Mouse (Mus musculus) mature B cell (primary cell): Measurements from ENCODE around the gene Hlcs.

Experiments
- in situ Hi-C: fragments of 300-500 bp; cut with MboI; formaldehyde crosslinking; loops from 2 replicates; pipeline ENCODE4 v1.14.3; 2019

Gene Hlcs

DNA sequence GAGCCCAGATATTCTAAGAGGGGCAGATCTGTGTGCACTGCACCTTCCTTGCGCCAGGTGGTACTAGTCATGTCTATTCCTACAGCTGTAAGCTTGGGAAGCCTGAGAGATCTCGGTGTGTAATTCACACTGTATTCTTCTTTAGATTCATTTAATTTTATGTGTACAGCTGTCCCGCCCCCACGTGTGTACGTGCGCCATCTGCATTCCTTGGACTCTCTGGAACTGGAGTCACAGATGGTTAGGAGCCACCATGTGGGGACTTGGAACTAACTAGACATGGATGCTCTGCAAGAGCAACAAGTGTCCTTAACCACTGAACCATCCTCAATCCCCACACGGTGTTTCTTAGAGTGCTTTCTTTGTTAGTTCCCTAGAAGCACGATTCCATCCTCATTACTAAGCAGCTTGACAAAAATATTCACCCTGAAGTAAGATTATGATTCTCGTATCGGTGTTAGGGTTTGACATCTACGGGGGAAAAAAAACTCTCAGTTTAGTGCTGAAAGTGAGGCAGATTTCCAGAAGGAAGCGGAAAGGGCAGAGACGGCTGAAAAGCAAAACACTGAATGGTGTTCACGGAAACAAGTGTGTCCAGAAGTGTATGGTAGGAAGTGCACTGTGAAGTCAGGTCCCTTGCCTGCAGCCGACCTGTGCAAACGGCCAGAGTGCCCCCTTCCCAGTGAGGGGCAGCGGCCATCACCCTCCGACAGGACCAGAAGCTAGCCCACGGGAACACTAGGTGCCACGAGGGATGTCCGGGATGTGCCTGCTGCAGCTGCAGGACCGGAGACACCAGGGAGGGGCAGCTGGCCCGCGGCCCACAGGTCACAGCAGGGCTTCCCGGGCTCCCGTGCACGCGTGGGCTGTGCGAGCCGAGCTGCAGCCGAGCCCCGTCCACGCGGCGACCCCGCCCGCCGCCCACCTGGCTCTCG is 24.0 kb downstream of the Hlcs start:
- in situ Hi-C loops: no loop called here

GRCm38 (mm10) chr16:94287826-94288225 is 25.5 kb downstream of the Hlcs start:
- in situ Hi-C loops: no loop called here

DNA sequence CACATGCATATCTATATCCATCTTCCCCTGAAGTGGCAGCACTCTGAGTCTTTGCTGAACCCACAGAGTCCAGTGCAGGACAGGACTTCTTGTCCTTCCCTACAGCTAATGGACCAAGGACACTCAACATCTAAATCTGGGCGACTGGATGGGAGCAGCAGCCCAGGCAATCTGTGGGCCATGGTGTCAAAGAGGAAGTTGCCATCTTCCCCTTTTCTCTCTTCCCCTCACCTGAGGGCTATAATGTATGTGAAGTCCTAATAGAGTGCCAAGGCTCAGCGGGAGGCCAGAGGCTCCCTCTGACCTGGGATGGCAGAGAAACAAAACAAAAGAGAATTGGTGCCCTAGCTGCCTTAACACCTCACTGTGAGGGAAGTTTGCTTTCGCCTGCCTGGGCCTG is 29.4 kb downstream of the Hlcs start:
- in situ Hi-C loops: no loop called here

DNA sequence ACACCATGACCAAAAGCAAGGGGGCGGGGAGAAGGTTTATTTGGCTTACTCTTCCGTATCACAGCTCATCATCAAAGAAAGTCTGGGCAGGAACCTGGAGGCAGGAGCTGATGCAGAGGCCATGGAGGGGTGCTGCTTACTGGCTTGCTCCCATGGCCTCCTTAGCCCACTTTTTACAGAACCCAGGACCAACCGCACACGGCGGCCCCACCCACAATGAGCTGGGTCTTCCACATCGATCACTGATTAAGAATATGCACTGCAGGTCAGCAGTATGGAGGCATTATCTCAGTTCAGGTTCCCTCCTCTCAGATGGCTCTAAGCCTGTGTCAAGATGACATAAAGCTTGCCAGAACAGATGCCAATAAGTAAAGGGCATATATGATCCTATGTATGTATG is 42.5 kb downstream of the Hlcs start:
- in situ Hi-C loops: loop anchor here (25.0 kb wide), 1 partner anchor 334 kb away; no protein-coding TSS in a partner anchor

DNA sequence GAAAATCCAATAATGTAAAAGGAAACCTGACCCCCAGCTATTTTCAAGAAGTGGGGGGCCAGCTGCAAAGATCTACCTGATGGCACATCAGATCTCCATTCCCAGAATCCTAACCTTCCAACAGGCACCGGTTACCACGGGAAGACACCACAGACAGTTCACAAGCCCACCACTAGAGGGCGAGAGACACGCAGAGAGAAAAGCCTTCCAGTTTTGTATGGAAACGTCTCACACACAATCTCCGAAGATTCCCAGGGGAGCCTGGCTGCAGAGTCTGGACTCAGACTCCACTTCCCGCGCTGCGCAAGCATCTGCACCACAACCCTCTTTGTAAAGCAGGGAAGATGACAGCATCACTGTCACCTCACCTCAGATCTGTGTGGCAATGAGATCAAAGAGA is 43.7 kb downstream of the Hlcs start:
- in situ Hi-C loops: loop anchor here (10.0 to 25.0 kb wide), 2 partner anchors 235 to 332 kb away; no protein-coding TSS in a partner anchor

DNA sequence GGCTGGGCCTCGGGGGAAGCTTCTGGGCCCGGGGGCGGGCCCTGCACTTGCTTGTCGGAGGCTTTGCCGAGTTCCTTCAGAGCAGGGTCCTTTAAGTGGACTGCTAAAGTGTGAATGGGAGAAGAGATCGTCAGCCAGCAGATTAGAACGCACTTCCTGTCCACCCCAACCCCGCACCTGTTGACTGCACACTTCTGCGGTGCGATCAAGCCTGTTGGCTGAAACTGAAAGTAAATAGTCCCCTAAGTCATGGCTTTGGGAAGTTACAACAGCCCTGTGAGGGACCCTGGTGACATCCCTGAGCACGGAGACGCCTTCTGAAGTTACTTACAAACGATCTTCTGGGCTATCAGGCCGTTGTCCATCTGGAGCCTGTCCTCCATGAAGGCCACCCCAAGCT is 45.2 kb downstream of the Hlcs start:
- in situ Hi-C loops: loop anchor here (10.0 to 25.0 kb wide), 2 partner anchors 233 to 331 kb away; no protein-coding TSS in a partner anchor

DNA sequence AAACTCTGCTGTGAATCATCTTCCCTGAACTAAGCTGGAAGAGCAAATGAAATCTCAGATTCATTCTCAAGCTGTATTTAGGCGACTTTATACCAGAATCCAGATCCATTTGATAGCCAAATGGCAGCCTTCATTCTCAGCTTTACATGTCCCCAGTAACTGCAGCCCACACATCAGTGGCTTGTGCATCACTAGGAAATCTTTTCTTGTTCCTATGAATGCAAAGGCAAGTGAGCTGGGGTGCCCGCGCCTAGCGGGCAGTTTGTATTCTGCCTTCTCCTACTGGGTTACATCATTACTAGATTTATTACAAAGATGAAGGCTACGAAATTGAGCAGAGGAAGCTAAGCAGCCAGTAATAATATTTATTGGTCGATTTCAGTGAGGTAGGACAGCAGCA is 48.8 kb downstream of the Hlcs start:
- in situ Hi-C loops: loop anchor here (10.0 to 25.0 kb wide), 2 partner anchors 230 to 327 kb away; no protein-coding TSS in a partner anchor

DNA sequence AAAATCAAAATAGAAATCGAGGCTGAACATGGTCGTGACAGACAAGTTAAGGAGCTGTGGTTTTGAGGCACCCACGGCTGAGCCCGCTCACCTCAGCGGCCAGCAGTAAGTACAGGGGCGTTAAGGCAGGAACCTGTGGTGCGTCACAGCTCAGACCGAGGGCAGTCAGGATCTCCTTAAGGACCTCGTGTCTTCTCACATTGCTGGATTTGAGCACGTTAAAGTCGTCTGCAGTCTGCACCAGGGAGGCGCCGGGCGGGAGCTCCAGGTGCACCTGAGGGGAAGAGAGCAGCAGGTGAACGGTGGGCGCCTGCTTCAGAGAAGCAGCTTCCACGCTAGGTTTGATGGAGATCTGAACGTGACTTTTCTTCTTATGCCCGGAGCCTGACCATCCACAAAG is 50.9 kb downstream of the Hlcs start:
- in situ Hi-C loops: loop anchor here (10.0 to 25.0 kb wide), 2 partner anchors 228 to 325 kb away; no protein-coding TSS in a partner anchor

- in situ Hi-C loops: loop anchor here (10.0 to 25.0 kb wide), 2 partner anchors 226 to 324 kb away; no protein-coding TSS in a partner anchor
These were observed 52.3 kb downstream of the Hlcs start for GRCm38 (mm10) chr16:94260938-94261630.

DNA sequence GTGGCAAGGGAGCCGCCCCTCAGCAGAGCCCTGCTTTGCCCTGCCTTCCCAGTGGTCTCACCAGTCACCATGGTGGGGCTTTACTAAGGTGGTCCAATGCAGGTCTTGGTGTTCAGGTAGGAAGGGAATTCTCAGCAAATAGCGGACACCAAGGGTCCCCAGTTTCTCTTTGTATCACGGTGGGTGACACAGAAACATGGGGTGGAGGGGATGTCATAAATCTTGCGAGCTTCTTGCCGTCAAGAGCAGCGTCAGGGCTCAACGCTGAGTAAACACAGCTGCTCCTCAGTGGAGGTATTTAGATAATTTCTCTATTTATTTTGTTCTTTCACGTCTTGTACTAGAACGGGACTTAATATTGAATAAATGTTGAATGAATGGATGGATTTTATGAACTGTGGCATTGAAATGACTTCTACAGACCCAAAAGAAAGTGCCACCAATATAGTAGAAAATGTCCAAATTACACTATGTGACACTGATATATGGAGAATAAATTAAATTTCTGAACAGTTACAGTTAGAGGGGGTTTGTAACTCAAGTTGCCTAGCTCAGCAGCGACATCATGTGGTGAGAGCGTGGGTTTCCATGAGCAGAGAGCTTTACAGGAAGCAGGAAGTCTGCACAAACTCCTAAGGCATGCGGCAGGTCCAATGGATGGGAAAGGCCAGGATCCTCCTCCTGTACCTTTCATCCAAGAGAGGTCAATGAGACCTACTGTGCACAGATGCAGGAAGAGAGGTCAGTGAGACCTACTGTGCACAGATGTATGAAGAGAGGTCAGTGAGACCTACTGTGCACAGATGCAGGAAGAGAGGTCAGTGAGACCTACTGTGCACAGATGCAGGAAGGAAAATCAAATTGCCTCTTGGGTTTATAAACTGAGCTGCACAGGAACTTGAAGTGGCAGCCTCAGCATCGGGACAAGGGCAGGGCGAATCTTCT is 54.7 kb downstream of the Hlcs start:
- in situ Hi-C loops: loop anchor here (25.0 kb wide), 1 partner anchor 321 kb away; no protein-coding TSS in a partner anchor

- in situ Hi-C loops: loop anchor here (25.0 kb wide), 1 partner anchor 318 kb away; no protein-coding TSS in a partner anchor
These were observed 57.8 kb downstream of the Hlcs start for GRCm38 (mm10) chr16:94255592-94255991.

DNA sequence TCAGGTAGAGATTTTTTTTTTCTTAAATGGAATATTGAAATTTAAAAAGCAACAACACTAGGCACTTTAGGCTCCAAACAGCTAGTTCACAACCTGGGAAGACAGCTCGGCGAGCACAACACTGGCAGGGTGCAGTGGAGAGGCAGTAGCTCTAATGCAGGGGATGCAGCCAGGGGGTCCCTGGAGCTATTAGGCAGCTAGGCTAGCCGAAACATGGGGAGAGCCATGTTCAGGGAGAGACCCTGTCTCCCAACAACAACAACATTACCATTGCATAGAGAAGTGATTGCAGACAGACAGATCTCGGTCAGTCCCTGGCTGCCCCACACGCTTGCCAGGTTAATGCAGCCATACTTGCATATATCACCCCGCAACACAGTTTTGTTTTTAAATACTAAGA is 58.3 kb downstream of the Hlcs start:
- in situ Hi-C loops: loop anchor here (25.0 kb wide), 1 partner anchor 318 kb away; no protein-coding TSS in a partner anchor

DNA sequence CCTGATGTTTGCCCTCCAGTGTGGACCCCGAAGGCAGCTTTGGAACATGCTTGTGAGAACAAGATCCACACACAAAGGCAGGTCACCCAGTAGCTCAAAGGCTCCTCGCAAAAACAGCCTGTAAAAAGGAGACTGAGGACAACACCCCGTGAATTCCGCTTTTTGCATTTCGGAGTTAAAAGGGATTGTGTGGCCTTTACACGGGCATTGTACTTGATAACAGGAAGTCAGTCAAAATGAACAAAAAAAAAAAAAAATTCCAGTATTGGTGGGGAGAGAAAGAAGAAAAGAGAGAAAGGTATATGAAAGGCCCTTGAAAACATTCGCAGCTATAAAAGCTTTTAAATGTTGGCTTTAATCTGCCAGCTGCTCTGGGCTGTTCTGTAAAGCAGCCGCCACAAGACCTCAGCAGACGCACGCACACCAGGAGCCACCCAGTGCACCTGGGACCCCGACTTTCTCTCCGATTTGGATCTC is 58.9 kb downstream of the Hlcs start:
- in situ Hi-C loops: loop anchor here (25.0 kb wide), 1 partner anchor 317 kb away; no protein-coding TSS in a partner anchor

- in situ Hi-C loops: loop anchor here (25.0 kb wide), 1 partner anchor 317 kb away; no protein-coding TSS in a partner anchor
These were observed 59.5 kb downstream of the Hlcs start for GRCm38 (mm10) chr16:94253671-94254414.

GRCm38 (mm10) chr16:94251756-94252155 is 61.6 kb downstream of the Hlcs start:
- in situ Hi-C loops: loop anchor here (25.0 kb wide), 1 partner anchor 314 kb away; no protein-coding TSS in a partner anchor

- in situ Hi-C loops: loop anchor here (25.0 kb wide), 1 partner anchor 313 kb away; no protein-coding TSS in a partner anchor
These were observed 62.6 kb downstream of the Hlcs start for GRCm38 (mm10) chr16:94250640-94251349.

DNA sequence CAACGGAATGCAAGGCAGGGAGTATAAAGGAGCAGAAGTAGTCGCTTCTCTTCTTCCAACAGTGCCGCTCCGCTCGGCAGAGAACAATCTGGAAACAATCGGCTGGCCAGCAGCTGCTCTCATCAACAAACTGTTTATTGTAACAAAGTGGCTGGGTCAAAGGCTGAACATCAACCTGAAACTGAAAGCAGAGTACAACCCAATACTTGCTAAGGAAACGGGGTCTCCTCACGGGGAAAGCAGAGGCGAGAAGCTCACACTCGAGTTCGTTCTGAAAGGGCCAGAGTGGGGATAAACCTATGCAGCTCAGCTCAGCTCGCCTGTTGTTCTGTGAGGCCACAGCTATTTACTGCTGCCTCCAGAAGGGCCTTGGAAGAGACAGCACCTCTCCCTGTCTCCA is 63.2 kb downstream of the Hlcs start:
- in situ Hi-C loops: loop anchor here (25.0 kb wide), 1 partner anchor 313 kb away; no protein-coding TSS in a partner anchor

GRCm38 (mm10) chr16:94249666-94250065 is 63.7 kb downstream of the Hlcs start:
- in situ Hi-C loops: loop anchor here (25.0 kb wide), 1 partner anchor 312 kb away; no protein-coding TSS in a partner anchor

DNA sequence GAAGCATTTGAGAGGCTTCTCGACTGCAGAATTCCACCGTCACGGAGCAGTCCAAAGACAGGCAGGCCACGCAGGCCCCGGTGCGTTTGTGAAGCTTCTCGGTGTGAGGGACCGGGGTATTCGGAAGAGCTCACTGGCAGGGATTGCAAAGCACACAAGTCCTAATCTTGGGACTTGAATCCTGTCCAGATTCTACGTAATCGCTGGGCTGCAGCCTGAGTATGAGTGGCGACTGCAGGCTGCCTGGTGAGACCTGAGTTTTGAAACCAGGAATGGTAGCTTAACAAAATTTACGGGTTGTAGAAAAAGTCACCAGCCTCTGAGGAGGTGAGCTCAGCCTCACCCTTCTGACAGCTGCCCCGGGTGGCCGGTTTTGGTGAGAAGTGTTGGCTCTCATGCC is 64.7 kb downstream of the Hlcs start:
- in situ Hi-C loops: no loop called here
